Mouse (Mus musculus): ENCODE data around the gene Vps36. TPM values are rescaled to one million over a fixed set of nuclear protein-coding genes. Genes with fewer than 3 reads are reported as not detected.

Vps36 gene
- polyA plus RNA-seq, 1 experiment from 2014 or later, result 45.5 TPM

GRCm38 (mm10) chr8:22164431-22164830, 28.2 kb upstream of the Vps36 start:
- 93% methylated on average over 10 of the region's 10 CpGs for WGBS
- no peaks in the 10 kb centered on the region; the same call in 1 of the 2 replicates for H3K36me3 ChIP-seq (ENCODE audit: control insufficient read depth, insufficient read depth, low read length)
- H3K4me3 ChIP-seq (ENCODE audit: low read depth, low read length), result no peak overlapping the region
- ATAC-seq (replicated peaks; ENCODE audit: low FRiP score) (no peak), DNase-seq (ENCODE audit: low spot score) (peak; percentile 34)
- H3K9ac ChIP-seq (ENCODE audit: low read length), result no peak overlapping the region
- H3K4me1 ChIP-seq (replicated peaks; ENCODE audit: control insufficient read depth, insufficient read depth, low read length), result no peaks in the 10 kb centered on the region; the same call in 1 of the 2 replicates
- H3K4me2 ChIP-seq (ENCODE audit: low read depth, low read length, severe bottlenecking), result no peak overlapping the region
- H3K9me3 ChIP-seq (ENCODE audit: control insufficient read depth, low read length), result no peaks in the 10 kb centered on the region
- no peak overlapping the region for H3K27ac ChIP-seq (ENCODE audit: low read depth, low read length)
- H3K27me3 ChIP-seq (ENCODE audit: control insufficient read depth, insufficient read depth, low read length), result no peaks in the 10 kb centered on the region

- Histone ChIP-seq H3K27ac (ENCODE audit: low read depth, low read length) (no peak overlapping the region), H3K9ac (ENCODE audit: low read length) (peak overlapping the region; percentile 65), H3K4me1 (replicated peaks; ENCODE audit: control insufficient read depth, insufficient read depth, low read length) (no peaks in the 10 kb centered on the region; the same call in 1 of the 2 replicates), H3K27me3 (ENCODE audit: control insufficient read depth, insufficient read depth, low read length) (no peaks in the 10 kb centered on the region), H3K9me3 (ENCODE audit: control insufficient read depth, low read length) (no peaks in the 10 kb centered on the region), H3K36me3 (ENCODE audit: control insufficient read depth, insufficient read depth, low read length) (no peaks in the 10 kb centered on the region; the same call in 1 of the 2 replicates), H3K4me2 (ENCODE audit: low read depth, low read length, severe bottlenecking) (peak overlapping the region; percentile 54), H3K4me3 (ENCODE audit: low read depth, low read length) (peak overlapping the region; percentile 57)
- peak; percentile 3 for ATAC-seq (replicated peaks; ENCODE audit: low FRiP score)
- WGBS, result 55% methylated on average over 10 of the region's 10 CpGs
- peak; percentile 48 for DNase-seq (ENCODE audit: low spot score)
Measured at GRCm38 (mm10) chr8:22165251-22166079, 27.1 kb upstream of the Vps36 start.

- DNase-seq (ENCODE audit: low spot score) (peak; percentile 97), ATAC-seq (replicated peaks; ENCODE audit: low FRiP score) (peak; percentile 99)
- H3K4me1 ChIP-seq (replicated peaks; ENCODE audit: control insufficient read depth, insufficient read depth, low read length), result no peaks in the 10 kb centered on the region; the same call in 1 of the 2 replicates
- no peaks in the 10 kb centered on the region; the same call in 1 of the 2 replicates for H3K36me3 ChIP-seq (ENCODE audit: control insufficient read depth, insufficient read depth, low read length)
- under 1% methylated on average over 36 of the region's 43 CpGs for WGBS
- H3K27me3 ChIP-seq (ENCODE audit: control insufficient read depth, insufficient read depth, low read length), result no peaks in the 10 kb centered on the region
- H3K4me2 ChIP-seq (ENCODE audit: low read depth, low read length, severe bottlenecking), result peak within 1 kb of the TSS; percentile 54
- H3K4me3 ChIP-seq (ENCODE audit: low read depth, low read length), result peak within 1 kb of the TSS; percentile 57
- peak within 1 kb of the TSS; percentile 21; the same call in 1 of the 2 replicates for H3K27ac ChIP-seq (ENCODE audit: low read depth, low read length)
- H3K9me3 ChIP-seq (ENCODE audit: control insufficient read depth, low read length), result no peaks in the 10 kb centered on the region
- peak within 1 kb of the TSS; percentile 65 for H3K9ac ChIP-seq (ENCODE audit: low read length)
Measured at GRCm38 (mm10) chr8:22166080-22166603, 26.5 kb upstream of the Vps36 start, which contains the start of gene Nek3. Gene Nek3, minus strand, starts transcription at chr8:22166435.

- Histone ChIP-seq H3K4me1 (replicated peaks; ENCODE audit: control insufficient read depth, insufficient read depth, low read length) (no peaks in the 10 kb centered on the region; the same call in 1 of the 2 replicates), H3K9ac (ENCODE audit: low read length) (no peak overlapping the region), H3K4me2 (ENCODE audit: low read depth, low read length, severe bottlenecking) (no peak overlapping the region), H3K36me3 (ENCODE audit: control insufficient read depth, insufficient read depth, low read length) (peaks cover 6% of the 10 kb centered on the region; the same call in 1 of the 2 replicates), H3K27me3 (ENCODE audit: control insufficient read depth, insufficient read depth, low read length) (no peaks in the 10 kb centered on the region), H3K4me3 (ENCODE audit: low read depth, low read length) (no peak overlapping the region), H3K27ac (ENCODE audit: low read depth, low read length) (no peak overlapping the region), H3K9me3 (ENCODE audit: control insufficient read depth, low read length) (no peaks in the 10 kb centered on the region)
- ATAC-seq (replicated peaks; ENCODE audit: low FRiP score), result no peak
- DNase-seq (ENCODE audit: low spot score), result peak; percentile 13
- 89% methylated on average over 5 of the region's 5 CpGs for WGBS
Measured at GRCm38 (mm10) chr8:22169167-22169566, 23.4 kb upstream of the Vps36 start.

- Histone ChIP-seq H3K27ac (ENCODE audit: low read depth, low read length) (no peak overlapping the region), H3K4me1 (replicated peaks; ENCODE audit: control insufficient read depth, insufficient read depth, low read length) (no peaks in the 10 kb centered on the region), H3K9ac (ENCODE audit: low read length) (no peak overlapping the region), H3K27me3 (ENCODE audit: control insufficient read depth, insufficient read depth, low read length) (no peaks in the 10 kb centered on the region), H3K9me3 (ENCODE audit: control insufficient read depth, low read length) (no peaks in the 10 kb centered on the region; the same call in 1 of the 2 replicates), H3K4me3 (ENCODE audit: low read depth, low read length) (no peak overlapping the region), H3K4me2 (ENCODE audit: low read depth, low read length, severe bottlenecking) (no peak overlapping the region), H3K36me3 (ENCODE audit: control insufficient read depth, insufficient read depth, low read length) (peaks cover 25% of the 10 kb centered on the region)
- 94% methylated on average over 7 of the region's 7 CpGs for WGBS
- ATAC-seq (replicated peaks; ENCODE audit: low FRiP score) (no peak), DNase-seq (ENCODE audit: low spot score) (no peak)
Measured at GRCm38 (mm10) chr8:22175966-22176365, 16.6 kb upstream of the Vps36 start.

GRCm38 (mm10) chr8:22184884-22185283, 7.7 kb upstream of the Vps36 start:
- 0% methylated on average over 3 of the region's 3 CpGs for WGBS
- peak overlapping the region; percentile 53 for H3K4me2 ChIP-seq (ENCODE audit: low read depth, low read length, severe bottlenecking)
- H3K9ac ChIP-seq (ENCODE audit: low read length), result peak overlapping the region; percentile 80
- H3K27me3 ChIP-seq (ENCODE audit: control insufficient read depth, insufficient read depth, low read length), result no peaks in the 10 kb centered on the region
- peak overlapping the region; percentile 73 for H3K4me3 ChIP-seq (ENCODE audit: low read depth, low read length)
- ATAC-seq (replicated peaks; ENCODE audit: low FRiP score) (peak; percentile 73), DNase-seq (ENCODE audit: low spot score) (no peak)
- no peaks in the 10 kb centered on the region for H3K9me3 ChIP-seq (ENCODE audit: control insufficient read depth, low read length)
- H3K36me3 ChIP-seq (ENCODE audit: control insufficient read depth, insufficient read depth, low read length), result no peaks in the 10 kb centered on the region
- H3K4me1 ChIP-seq (replicated peaks; ENCODE audit: control insufficient read depth, insufficient read depth, low read length), result no peaks in the 10 kb centered on the region; the same call in 1 of the 2 replicates
- H3K27ac ChIP-seq (ENCODE audit: low read depth, low read length), result 0 out of 2 replicates have a peak overlapping the region, but pooled peaks have one; percentile 60

GRCm38 (mm10) chr8:22185431-22186397, 6.9 kb upstream of the Vps36 start, which contains the start of gene Ckap2:
Gene Ckap2, minus strand, starts transcription at chr8:22185819.
- ATAC-seq (replicated peaks; ENCODE audit: low FRiP score) (peak; percentile 97), DNase-seq (ENCODE audit: low spot score) (peak; percentile 97)
- Histone ChIP-seq H3K4me3 (ENCODE audit: low read depth, low read length) (peak within 1 kb of the TSS; percentile 73), H3K9me3 (ENCODE audit: control insufficient read depth, low read length) (no peaks in the 10 kb centered on the region), H3K27me3 (ENCODE audit: control insufficient read depth, insufficient read depth, low read length) (no peaks in the 10 kb centered on the region), H3K4me1 (replicated peaks; ENCODE audit: control insufficient read depth, insufficient read depth, low read length) (no peaks in the 10 kb centered on the region; the same call in 1 of the 2 replicates), H3K27ac (ENCODE audit: low read depth, low read length) (peak within 1 kb of the TSS; percentile 60), H3K36me3 (ENCODE audit: control insufficient read depth, insufficient read depth, low read length) (no peaks in the 10 kb centered on the region), H3K9ac (ENCODE audit: low read length) (peak within 1 kb of the TSS; percentile 80), H3K4me2 (ENCODE audit: low read depth, low read length, severe bottlenecking) (peak within 1 kb of the TSS; percentile 53)
- WGBS, result 4% methylated on average over 59 of the region's 63 CpGs

All from forebrain, embryonic 11.5 days (tissue).